Mouse (Mus musculus): ENCODE measurements around the gene Trip11. TPM values are rescaled to one million over a fixed set of nuclear protein-coding genes. Genes with fewer than 3 reads are reported as not detected.

Gene Trip11
- total and polyA plus RNA-seq, 2 experiments from 2014 or later, result 24.8 to 26.3 TPM

DNA sequence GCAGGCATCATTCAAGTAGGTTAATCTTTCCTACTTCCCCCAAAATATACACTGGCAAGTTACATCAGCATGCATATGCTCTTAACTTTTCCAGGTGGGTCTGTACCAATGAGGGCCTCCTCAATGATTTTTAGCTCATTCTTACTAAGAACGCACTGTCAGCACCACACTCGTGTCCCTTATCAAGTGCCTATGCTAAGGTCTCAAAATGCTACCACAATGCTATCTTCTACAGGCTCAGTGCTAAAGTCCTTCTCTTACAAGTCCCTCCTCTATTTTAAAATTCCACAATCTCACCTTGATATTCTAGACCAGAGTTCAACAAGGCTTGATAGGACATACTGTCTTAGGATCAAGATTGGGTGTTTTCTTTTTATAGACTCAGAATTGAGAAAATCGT lies 8.9 kb downstream of the Trip11 start:
- DNase-seq (ENCODE audit: low spot score) (no peak), ATAC-seq (ENCODE audit: low FRiP score) (no peak)
- H3K4me3 ChIP-seq (ENCODE audit: low read depth, low read length), result no peak overlapping the region
- H3K4me2 ChIP-seq (ENCODE audit: low read depth, low read length, poor library complexity, severe bottlenecking), result no peak overlapping the region
- TF ChIP-seq CTCF (IDR thresholded peaks at IDR 0.05), result no peak
- peaks cover 4% of the 10 kb centered on the region; the same call in 1 of the 2 replicates for H3K36me3 ChIP-seq (ENCODE audit: insufficient read depth, low read length)
- no peak overlapping the region for H3K27ac ChIP-seq (ENCODE audit: low read depth, low read length)
- no peaks in the 10 kb centered on the region for H3K9me3 ChIP-seq (ENCODE audit: low read length)
- no peaks in the 10 kb centered on the region for H3K27me3 ChIP-seq (ENCODE audit: insufficient read depth, low read length)
- 98% methylated on average over 3 of the region's 3 CpGs for WGBS
- no peaks in the 10 kb centered on the region for H3K4me1 ChIP-seq (ENCODE audit: insufficient read depth, low read length)
- H3K9ac ChIP-seq (replicated peaks; ENCODE audit: low read length, poor library complexity, severe bottlenecking), result no peak overlapping the region

DNA sequence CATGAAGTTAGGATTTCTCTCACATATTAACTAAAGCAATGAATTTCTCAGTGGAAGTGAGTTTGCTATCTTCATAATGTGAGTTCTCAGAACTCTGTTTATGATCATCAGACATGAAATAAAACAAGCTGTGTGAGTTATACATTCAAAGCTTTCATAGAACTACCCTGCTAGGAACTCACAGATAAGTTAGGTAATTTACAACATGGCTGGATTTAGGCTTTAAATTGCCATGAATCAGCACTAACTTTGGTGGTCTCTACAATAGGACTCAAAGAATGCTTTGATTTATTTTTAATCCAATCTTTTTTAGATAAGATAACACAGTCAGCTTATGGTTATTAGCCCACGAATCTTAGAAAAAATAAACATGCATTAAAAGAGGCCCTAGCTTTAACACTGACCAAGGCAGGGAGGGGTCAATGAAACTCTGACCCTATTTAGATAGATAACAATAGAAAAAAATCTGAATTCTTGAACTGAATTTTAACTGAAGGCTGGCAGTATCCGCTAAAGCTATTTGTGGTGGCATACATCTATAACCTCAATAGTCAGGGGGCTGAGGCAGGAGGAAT lies 13.3 kb downstream of the Trip11 start:
- no peak for TF ChIP-seq CTCF (IDR thresholded peaks at IDR 0.05)
- 91% methylated on average over 2 of the region's 2 CpGs for WGBS
- H3K9me3 ChIP-seq (ENCODE audit: low read length), result no peaks in the 10 kb centered on the region
- H3K36me3 ChIP-seq (ENCODE audit: insufficient read depth, low read length), result peaks cover 6% of the 10 kb centered on the region
- no peak overlapping the region for H3K4me2 ChIP-seq (ENCODE audit: low read depth, low read length, poor library complexity, severe bottlenecking)
- no peak overlapping the region for H3K27ac ChIP-seq (ENCODE audit: low read depth, low read length)
- DNase-seq (ENCODE audit: low spot score) (no peak), ATAC-seq (ENCODE audit: low FRiP score) (no peak)
- no peaks in the 10 kb centered on the region for H3K4me1 ChIP-seq (ENCODE audit: insufficient read depth, low read length)
- no peaks in the 10 kb centered on the region for H3K27me3 ChIP-seq (ENCODE audit: insufficient read depth, low read length)
- H3K4me3 ChIP-seq (ENCODE audit: low read depth, low read length), result no peak overlapping the region
- H3K9ac ChIP-seq (replicated peaks; ENCODE audit: low read length, poor library complexity, severe bottlenecking), result no peak overlapping the region

DNA sequence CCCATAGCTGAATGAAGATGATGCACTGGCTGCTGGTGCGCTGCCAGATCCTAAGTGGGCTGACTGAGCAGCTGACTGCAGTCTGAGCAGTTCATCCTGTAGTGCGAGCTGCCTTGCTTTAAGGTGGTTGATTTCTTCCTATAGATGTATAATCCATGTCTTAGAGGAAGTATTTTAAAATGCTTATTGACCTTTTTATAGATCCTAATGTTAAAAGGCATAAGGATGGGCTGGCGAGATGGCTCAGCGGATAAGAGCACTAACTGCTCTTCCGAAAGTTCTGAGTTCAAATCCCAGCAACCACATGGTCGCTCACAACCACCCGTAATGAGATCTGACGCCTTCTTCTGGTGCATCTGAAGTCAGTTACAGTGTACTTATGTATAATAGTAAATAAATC lies 14.1 kb downstream of the Trip11 start:
- H3K4me2 ChIP-seq (ENCODE audit: low read depth, low read length, poor library complexity, severe bottlenecking), result no peak overlapping the region
- 97% methylated on average over 8 of the region's 8 CpGs for whole genome bisulfite sequencing
- DNase-seq (ENCODE audit: low spot score) (no peak), ATAC-seq (ENCODE audit: low FRiP score) (no peak)
- no peak for TF ChIP-seq CTCF (IDR thresholded peaks at IDR 0.05)
- H3K4me3 ChIP-seq (ENCODE audit: low read depth, low read length), result no peak overlapping the region
- H3K27me3 ChIP-seq (ENCODE audit: insufficient read depth, low read length), result no peaks in the 10 kb centered on the region
- H3K9me3 ChIP-seq (ENCODE audit: low read length), result no peaks in the 10 kb centered on the region
- no peak overlapping the region for H3K9ac ChIP-seq (replicated peaks; ENCODE audit: low read length, poor library complexity, severe bottlenecking)
- no peak overlapping the region for H3K27ac ChIP-seq (ENCODE audit: low read depth, low read length)
- H3K4me1 ChIP-seq (ENCODE audit: insufficient read depth, low read length), result no peaks in the 10 kb centered on the region
- peaks cover 5% of the 10 kb centered on the region for H3K36me3 ChIP-seq (ENCODE audit: insufficient read depth, low read length)

DNA sequence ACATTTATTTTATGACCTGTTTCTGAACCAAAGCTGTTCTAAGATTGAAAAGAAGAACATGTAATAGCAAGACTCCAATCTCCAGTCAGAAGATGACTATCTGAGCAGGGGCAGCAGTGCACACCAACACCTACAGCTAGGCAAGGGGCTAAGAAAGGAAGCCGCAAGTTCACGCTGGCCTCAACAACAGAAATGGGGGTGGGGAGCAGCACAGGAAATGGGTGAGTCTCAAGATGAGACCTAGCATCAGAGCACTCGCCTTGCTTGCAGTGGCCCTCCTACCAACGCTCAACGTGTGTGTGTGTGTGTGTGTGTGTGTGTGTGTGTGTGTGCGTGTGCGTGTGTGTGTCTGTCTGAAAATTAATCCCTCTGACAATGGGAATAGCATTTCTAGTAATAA lies 16.0 kb downstream of the Trip11 start:
- Histone ChIP-seq H3K9me3 (ENCODE audit: low read length) (no peaks in the 10 kb centered on the region), H3K36me3 (ENCODE audit: insufficient read depth, low read length) (peaks cover 11% of the 10 kb centered on the region; the same call in 1 of the 2 replicates), H3K27ac (ENCODE audit: low read depth, low read length) (no peak overlapping the region), H3K4me1 (ENCODE audit: insufficient read depth, low read length) (no peaks in the 10 kb centered on the region), H3K4me3 (ENCODE audit: low read depth, low read length) (no peak overlapping the region), H3K27me3 (ENCODE audit: insufficient read depth, low read length) (no peaks in the 10 kb centered on the region), H3K9ac (replicated peaks; ENCODE audit: low read length, poor library complexity, severe bottlenecking) (no peak overlapping the region), H3K4me2 (ENCODE audit: low read depth, low read length, poor library complexity, severe bottlenecking) (no peak overlapping the region)
- no peak for TF ChIP-seq CTCF (IDR thresholded peaks at IDR 0.05)
- DNase-seq (ENCODE audit: low spot score) (no peak), ATAC-seq (ENCODE audit: low FRiP score) (no peak)
- WGBS, result 87% methylated on average over 7 of the region's 7 CpGs

DNA sequence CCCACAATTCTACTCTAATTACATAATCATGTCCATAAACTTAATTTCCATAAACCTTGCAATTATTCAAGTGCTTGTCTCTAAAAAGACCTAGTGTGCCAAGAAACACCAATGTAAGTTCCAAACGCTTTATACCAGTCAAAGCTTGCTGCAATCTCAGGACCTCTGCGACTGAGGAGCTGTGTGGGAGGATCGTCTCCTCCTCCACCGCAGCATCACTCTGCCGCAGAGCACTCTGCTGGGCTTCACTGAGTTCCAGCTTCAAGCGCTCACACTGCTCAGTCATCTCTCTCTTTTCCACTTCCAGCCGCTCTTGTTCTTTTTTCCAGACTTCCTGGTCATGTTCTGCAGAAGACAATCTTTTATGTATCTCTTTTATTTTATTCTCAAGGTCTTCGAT lies 19.8 kb downstream of the Trip11 start:
- DNase-seq (ENCODE audit: low spot score), result no peak
- ATAC-seq (ENCODE audit: low FRiP score), result no peak
- TF ChIP-seq CTCF (IDR thresholded peaks at IDR 0.05), result no peak
- 88% methylated on average over 8 of the region's 8 CpGs for WGBS
- no peak overlapping the region for H3K27ac ChIP-seq (ENCODE audit: low read depth, low read length)
- no peaks in the 10 kb centered on the region for H3K27me3 ChIP-seq (ENCODE audit: insufficient read depth, low read length)
- H3K4me3 ChIP-seq (ENCODE audit: low read depth, low read length), result no peak overlapping the region
- peaks cover 17% of the 10 kb centered on the region; the same call in 1 of the 2 replicates for H3K36me3 ChIP-seq (ENCODE audit: insufficient read depth, low read length)
- H3K9ac ChIP-seq (replicated peaks; ENCODE audit: low read length, poor library complexity, severe bottlenecking), result no peak overlapping the region
- H3K9me3 ChIP-seq (ENCODE audit: low read length), result no peaks in the 10 kb centered on the region
- H3K4me1 ChIP-seq (ENCODE audit: insufficient read depth, low read length), result no peaks in the 10 kb centered on the region
- no peak overlapping the region for H3K4me2 ChIP-seq (ENCODE audit: low read depth, low read length, poor library complexity, severe bottlenecking)

DNA sequence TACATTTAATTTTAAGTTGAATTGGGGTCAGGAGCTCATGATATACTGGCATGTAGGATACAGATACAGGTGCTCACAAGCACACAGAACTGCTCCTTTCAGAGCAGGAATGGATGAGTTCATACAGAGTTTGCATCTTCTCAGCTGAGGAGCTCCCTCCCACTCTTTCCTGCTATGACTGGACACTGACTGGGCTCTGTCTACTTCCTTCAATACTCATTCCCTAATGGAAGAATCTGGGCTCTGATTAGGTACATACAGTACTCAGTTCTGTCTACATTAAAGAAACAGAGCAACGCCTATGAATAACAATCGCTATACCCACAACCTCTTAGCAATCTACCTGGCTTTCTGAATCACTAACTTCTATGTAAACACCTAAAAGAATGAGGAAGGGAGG lies 20.2 kb downstream of the Trip11 start:
- no peak for TF ChIP-seq CTCF (IDR thresholded peaks at IDR 0.05)
- no peak overlapping the region for H3K4me3 ChIP-seq (ENCODE audit: low read depth, low read length)
- H3K9ac ChIP-seq (replicated peaks; ENCODE audit: low read length, poor library complexity, severe bottlenecking), result no peak overlapping the region
- H3K27me3 ChIP-seq (ENCODE audit: insufficient read depth, low read length), result no peaks in the 10 kb centered on the region
- H3K4me1 ChIP-seq (ENCODE audit: insufficient read depth, low read length), result no peaks in the 10 kb centered on the region
- DNase-seq (ENCODE audit: low spot score) (no peak), ATAC-seq (ENCODE audit: low FRiP score) (no peak)
- 98% methylated on average over 2 of the region's 2 CpGs for WGBS
- peaks cover 17% of the 10 kb centered on the region; the same call in 1 of the 2 replicates for H3K36me3 ChIP-seq (ENCODE audit: insufficient read depth, low read length)
- no peak overlapping the region for H3K4me2 ChIP-seq (ENCODE audit: low read depth, low read length, poor library complexity, severe bottlenecking)
- H3K9me3 ChIP-seq (ENCODE audit: low read length), result no peaks in the 10 kb centered on the region
- no peak overlapping the region for H3K27ac ChIP-seq (ENCODE audit: low read depth, low read length)

Measured in midbrain, postnatal 0 days (tissue).